Mouse (Mus musculus) small intestine, adult 2 months (tissue): ENCODE data around the gene Gorasp1.

Experiments
- CTCF ChIP-seq: fragments of 200-500 bp; IDR thresholded peaks from 2 replicates; pipeline ENCODE4 v1.5.1; 2012; ENCODE audit warnings: low read depth, mild to moderate bottlenecking, control low read depth, inconsistent platforms, low read length, moderate library complexity, mixed read lengths; ENCODE audit not compliant: insufficient replicate concordance, insufficient read length; ENCODE audit errors: extremely low read depth
- POLR2A ChIP-seq: fragments of 200-500 bp; IDR thresholded peaks from 2 replicates; pipeline ENCODE4 v1.6.1; 2012; ENCODE audit warnings: low read depth, mild to moderate bottlenecking, control low read depth, inconsistent platforms, low read length, moderate library complexity

DNA sequence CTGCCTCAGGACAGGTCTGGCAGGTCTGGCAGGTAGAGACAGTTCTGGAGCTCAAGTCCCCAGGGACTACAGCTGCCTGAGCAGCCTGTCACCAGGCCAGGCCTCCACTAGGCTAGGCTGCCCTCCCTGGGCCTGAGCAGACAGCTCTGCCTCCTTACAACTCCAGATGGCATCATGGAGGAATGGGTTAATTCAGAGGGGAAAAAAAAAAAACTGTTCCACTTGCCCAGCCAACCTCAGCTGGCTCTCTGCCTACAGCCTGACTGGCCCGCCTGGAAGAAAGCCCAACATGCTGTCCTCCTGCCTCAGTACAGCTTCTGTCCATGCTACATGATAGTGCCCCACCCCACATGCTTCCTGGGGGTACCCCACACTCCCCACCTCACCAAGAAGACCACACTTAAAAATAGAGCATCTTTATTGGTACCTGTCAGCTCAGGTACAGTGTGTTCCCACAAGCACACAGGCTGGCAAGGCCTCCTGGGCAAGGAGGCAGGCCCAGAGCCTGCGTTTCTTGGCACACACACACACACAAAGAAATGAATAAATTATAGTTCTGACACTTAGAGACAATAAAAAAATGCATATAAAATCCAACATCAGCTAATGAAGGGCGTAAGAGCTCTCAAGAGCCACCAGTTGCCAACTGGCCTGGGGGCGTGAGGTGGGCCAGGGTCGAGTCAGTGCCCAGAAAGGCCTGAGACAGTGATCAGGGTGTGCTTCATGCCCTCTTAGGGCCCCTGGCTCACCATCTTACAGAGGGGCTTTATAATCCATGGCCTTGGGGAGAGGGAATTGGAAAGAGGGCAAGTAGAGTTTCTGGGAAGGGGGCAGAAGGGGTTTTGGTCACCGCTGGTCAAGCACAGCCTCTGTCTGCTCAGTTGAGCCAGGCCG, 33.6 kb upstream of the Gorasp1 start:
- TF ChIP-seq CTCF: no peak
- TF ChIP-seq POLR2A: no peak
